In the genomic region with DNA sequence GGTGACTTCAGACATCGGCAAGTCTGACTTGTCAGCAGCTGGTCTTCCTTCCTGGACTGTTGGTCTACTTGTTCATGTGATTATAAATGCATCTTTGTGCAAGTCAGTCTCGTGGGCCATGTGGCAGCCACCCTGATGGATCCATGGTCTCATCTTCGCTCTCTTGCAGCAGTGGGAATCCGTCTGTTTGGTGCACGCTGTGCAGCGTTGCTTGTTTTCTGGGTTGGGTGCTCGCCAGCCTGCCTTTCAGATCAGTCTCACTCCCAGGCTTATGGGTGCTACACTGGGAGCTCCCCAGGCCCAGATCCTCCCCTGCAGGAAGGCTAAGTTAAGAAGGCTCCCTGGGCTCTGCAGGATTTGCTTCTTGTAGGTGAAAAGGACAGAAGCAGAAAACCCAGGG, we compare ENCODE assay signal across 27 mouse cellular contexts. TPM values are rescaled to one million over a fixed set of nuclear protein-coding genes. Genes with fewer than 3 reads are reported as not detected.
DNase-seq lines count a peak whose midpoint lies in the region; ATAC-seq lines count a peak whose summit lies in the region.
"Had no signal": no experiment of that assay in that cellular context is flagged by ENCODE, and none has a peak within 500 bp of the region (broad histone marks: within the 10 kb centered on the region; RNA-seq: fewer than 3 reads in every experiment).

No protein-coding gene starts in this region.

- no peaks in the 10 kb centered on the region for H3K27me3 ChIP-seq in midbrain, embryonic 11.5 days (ENCODE audit: control insufficient read depth, insufficient read depth, low read length)
- H3K27me3 ChIP-seq in midbrain, embryonic 15.5 days (replicated peaks): no peaks in the 10 kb centered on the region
- H3K27me3 ChIP-seq: embryonic facial prominence, embryonic 12.5 days; hindbrain, embryonic 12.5 days; Patski had no signal

- peak; percentile 35 for DNase-seq in midbrain, embryonic 11.5 days (ENCODE audit: low spot score, missing footprints)
- DNase-seq in layer of hippocampus, adult 11-12 months (ENCODE audit: low spot score): peak; percentile 18
- peak; percentile 22 to 35 for DNase-seq in layer of hippocampus, adult 8-10 months (ENCODE audit: low spot score in 2 of 2)
- peak; percentile 30 to 54 for DNase-seq in layer of hippocampus, postnatal 14 days (ENCODE audit: low spot score in 2 of 2)
- DNase-seq: adrenal gland, postnatal 14 days; cerebellum, adult 11-12 months; cerebellum, adult 9-10 months; cerebellum, postnatal 25 days; forebrain, postnatal 0 days; gastrocnemius, adult 2 months; gastrocnemius, postnatal 25 days; heart, adult 11 months; heart, postnatal 10 days; heart, postnatal 4 days had no signal

- H3K9ac ChIP-seq in midbrain, embryonic 11.5 days (ENCODE audit: low read length): no peak overlapping the region
- no peak overlapping the region for H3K9ac ChIP-seq in midbrain, embryonic 15.5 days
- H3K9ac ChIP-seq: embryonic facial prominence, embryonic 12.5 days; forebrain, postnatal 0 days; hindbrain, embryonic 12.5 days had no signal

- H3K4me3 ChIP-seq in midbrain, embryonic 11.5 days (ENCODE audit: low read depth, low read length): no peak overlapping the region
- no peak overlapping the region for H3K4me3 ChIP-seq in midbrain, embryonic 15.5 days
- H3K4me3 ChIP-seq: embryonic facial prominence, embryonic 12.5 days; gastrocnemius, adult 2 months; hindbrain, embryonic 12.5 days had no signal

- H3K4me2 ChIP-seq in midbrain, embryonic 11.5 days: no peak overlapping the region
- H3K4me2 ChIP-seq in midbrain, embryonic 15.5 days: no peak overlapping the region
- H3K4me2 ChIP-seq: embryonic facial prominence, embryonic 12.5 days; hindbrain, embryonic 12.5 days had no signal

- H3K4me1 ChIP-seq in midbrain, embryonic 11.5 days (ENCODE audit: control insufficient read depth, insufficient read depth, low read length): no peaks in the 10 kb centered on the region
- peaks cover 3% of the 10 kb centered on the region; the same call in 1 of the 2 replicates for H3K4me1 ChIP-seq in midbrain, embryonic 15.5 days
- H3K4me1 ChIP-seq: embryonic facial prominence, embryonic 12.5 days had no signal

- ATAC-seq in midbrain, embryonic 11.5 days (ENCODE audit: low FRiP score): no peak
- ATAC-seq in midbrain, embryonic 15.5 days (replicated peaks): no peak
- ATAC-seq in granulocyte monocyte progenitor cell, adult 5-6 weeks (replicated peaks; ENCODE audit: poor library complexity, severe bottlenecking): no peak
- ATAC-seq in megakaryocyte progenitor cell, adult 5-6 weeks (replicated peaks; ENCODE audit: poor library complexity): no peak
- ATAC-seq: activated CD4-positive, CD25-positive, alpha-beta regulatory T cell, adult 4 months; Patski had no signal

- H3K9me3 ChIP-seq in midbrain, embryonic 11.5 days (ENCODE audit: control insufficient read depth, low read length): no peaks in the 10 kb centered on the region
- H3K9me3 ChIP-seq in midbrain, embryonic 15.5 days: no peaks in the 10 kb centered on the region
- H3K9me3 ChIP-seq: embryonic facial prominence, embryonic 12.5 days; hindbrain, embryonic 12.5 days had no signal

- no peaks in the 10 kb centered on the region for H3K36me3 ChIP-seq in midbrain, embryonic 11.5 days (ENCODE audit: control insufficient read depth, insufficient read depth, low read length)
- peaks cover 6% of the 10 kb centered on the region for H3K36me3 ChIP-seq in midbrain, embryonic 15.5 days (replicated peaks)

- H3K27ac ChIP-seq in midbrain, embryonic 11.5 days (ENCODE audit: low read depth, low read length): no peak overlapping the region
- H3K27ac ChIP-seq in midbrain, embryonic 15.5 days: no peak overlapping the region
- H3K27ac ChIP-seq: embryonic facial prominence, embryonic 12.5 days; gastrocnemius, adult 2 months; hindbrain, embryonic 12.5 days had no signal

- WGBS in midbrain, embryonic 11.5 days: 89% methylated on average over 7 of the region's 7 CpGs
- 77% methylated on average over 7 of the region's 7 CpGs for WGBS in midbrain, embryonic 15.5 days

RNA-seq across cellular contexts. Expression of gene Uvssa, which starts 18.5 kb away (rescaled TPM):
- 5.8 and 6.1 TPM in 2 replicates for polyA plus RNA-seq in midbrain, embryonic 11.5 days (2014; fragmentation: Nextera tagmentation; extraction: Ambion mirVana)
- 9.0 and 9.7 TPM in 2 replicates for polyA plus RNA-seq in midbrain, embryonic 15.5 days (2015; fragmentation: Nextera tagmentation; extraction: Ambion mirVana)
- 1 to 10 TPM; 7.0 to 9.7 (median 8.3) TPM for total RNA-seq in layer of hippocampus, adult 8-10 months (2022)
- 1 to 10 TPM; 7.6 to 9.9 TPM for total RNA-seq in layer of hippocampus, postnatal 14 days (2021)
- total RNA-seq in granulocyte monocyte progenitor cell, adult 5-6 weeks (2014; fragmentation: Nextera tagmentation): 7.0 and 9.5 TPM in 2 replicates
- 5.8 and 6.6 TPM in 2 replicates for total RNA-seq in granulocyte monocyte progenitor cell, adult 5-6 weeks (2017)
- 5.2 and 6.5 TPM in 2 replicates for total RNA-seq in megakaryocyte progenitor cell, adult 5-6 weeks (2015)
- total RNA-seq in megakaryocyte progenitor cell, adult 5-6 weeks (2017): 4.9 and 6.1 TPM in 2 replicates

RNA-seq across cellular contexts. Expression of gene Nkx1-1, which starts 36.9 kb away (rescaled TPM):
- 0.40 and 0.48 TPM in 2 replicates for polyA plus RNA-seq in midbrain, embryonic 11.5 days (2014; fragmentation: Nextera tagmentation; extraction: Ambion mirVana)
- polyA plus RNA-seq in midbrain, embryonic 15.5 days (2015; fragmentation: Nextera tagmentation; extraction: Ambion mirVana): 0.33 TPM in 1 of 2 replicates, not detected in the other
- total RNA-seq in layer of hippocampus, adult 8-10 months (2022): not detected
- total RNA-seq in layer of hippocampus, postnatal 14 days (2021): not detected
- total RNA-seq in granulocyte monocyte progenitor cell, adult 5-6 weeks (2014; fragmentation: Nextera tagmentation): 0.60 TPM in 1 of 2 replicates, not detected in the other
- total RNA-seq in granulocyte monocyte progenitor cell, adult 5-6 weeks (2017): not detected in 2 replicates
- total RNA-seq in megakaryocyte progenitor cell, adult 5-6 weeks (2015): not detected in 2 replicates
- total RNA-seq in megakaryocyte progenitor cell, adult 5-6 weeks (2017): not detected in 2 replicates
- total RNA-seq: adrenal gland, adult 18-20 months; adrenal gland, postnatal 14 days; forebrain, postnatal 0 days; gastrocnemius, adult 2 months; gastrocnemius, postnatal 25 days; heart, postnatal 10 days; heart, postnatal 4 days; MEL had no signal
- polyA plus RNA-seq: activated CD4-positive, CD25-positive, alpha-beta regulatory T cell, adult 4 months; C2C12; cortical plate, adult 2 months; embryonic facial prominence, embryonic 12.5 days; forebrain, embryonic 11.5 days; forebrain, postnatal 0 days; heart, embryonic 14.5 days; Patski had no signal
